Mouse (Mus musculus): ENCODE measurements around the gene Phldb1. TPM values are rescaled to one million over a fixed set of nuclear protein-coding genes. Genes with fewer than 3 reads are reported as not detected.

Gene Phldb1
- polyA plus RNA-seq, 1 experiment, result 62.2 TPM

GRCm38 (mm10) chr9:44710213-44710612 lies 24.8 kb downstream of the Phldb1 start:
- H3K4me2 ChIP-seq (ENCODE audit: low read depth), result no peak overlapping the region
- H3K36me3 ChIP-seq (ENCODE audit: control insufficient read depth, insufficient read depth), result peaks cover 29% of the 10 kb centered on the region
- H3K27me3 ChIP-seq (ENCODE audit: control insufficient read depth, insufficient read depth, insufficient read length), result no peaks in the 10 kb centered on the region
- H3ac ChIP-seq (ENCODE audit: control insufficient read depth, insufficient read length), result no peak overlapping the region
- no peak for TF ChIP-seq MAX (IDR thresholded peaks at IDR 0.05; ENCODE audit: low read depth)
- peaks cover 7% of the 10 kb centered on the region for H3K79me2 ChIP-seq (ENCODE audit: control insufficient read depth, insufficient read depth)
- H3K4me3 ChIP-seq, result no peak overlapping the region

- no peaks in the 10 kb centered on the region for H3K27me3 ChIP-seq (ENCODE audit: control insufficient read depth, insufficient read depth, insufficient read length)
- TF ChIP-seq TCF3 (IDR thresholded peaks at IDR 0.05; ENCODE audit: insufficient read length, low read depth) (no peak), REST (IDR thresholded peaks at IDR 0.05; ENCODE audit: insufficient read depth, insufficient read length) (no peak), SRF (IDR thresholded peaks at IDR 0.05; ENCODE audit: control insufficient read depth, insufficient read length, low read depth) (no peak), CEBPB (IDR thresholded peaks at IDR 0.05; ENCODE audit: insufficient read depth, poor library complexity, severe bottlenecking) (no peak), MAX (IDR thresholded peaks at IDR 0.05; ENCODE audit: low read depth) (no peak), MYOD1 (IDR thresholded peaks at IDR 0.05; ENCODE audit: control insufficient read depth in 1 of 3, insufficient read length in 2 of 3, low read depth in 2 of 3) (no peak), TCF12 (IDR thresholded peaks at IDR 0.05; ENCODE audit: insufficient read depth, poor library complexity, severe bottlenecking) (no peak), USF1 (IDR thresholded peaks at IDR 0.05; ENCODE audit: low read depth) (no peak), POLR2AphosphoS2 (IDR thresholded peaks at IDR 0.05; ENCODE audit: insufficient read length, low read depth) (no peak), E2F4 (IDR thresholded peaks at IDR 0.05; ENCODE audit: insufficient read depth) (no peak), POLR2A (IDR thresholded peaks at IDR 0.05; ENCODE audit: insufficient read length, low read depth) (no peak), MYOG (IDR thresholded peaks at IDR 0.05; ENCODE audit: control insufficient read depth in 1 of 3, insufficient read depth in 1 of 3, insufficient read length in 2 of 3, low read depth in 2 of 3) (no peak)
- no peak overlapping the region for H3ac ChIP-seq (ENCODE audit: control insufficient read depth, insufficient read length)
- peaks cover 6% of the 10 kb centered on the region for H3K79me2 ChIP-seq (ENCODE audit: control insufficient read depth, insufficient read depth)
- no peak overlapping the region for H3K4me3 ChIP-seq
- H3K36me3 ChIP-seq (ENCODE audit: control insufficient read depth, insufficient read depth), result peaks cover 29% of the 10 kb centered on the region
- H3K4me2 ChIP-seq (ENCODE audit: low read depth), result no peak overlapping the region
Measured at GRCm38 (mm10) chr9:44709600-44709999, 25.4 kb downstream of the Phldb1 start.

- TF ChIP-seq TCF12 (IDR thresholded peaks at IDR 0.05; ENCODE audit: insufficient read depth, poor library complexity, severe bottlenecking), result no peak
- TF ChIP-seq E2F4 (IDR thresholded peaks at IDR 0.05; ENCODE audit: insufficient read depth), result no peak
- TF ChIP-seq MYOD1 (IDR thresholded peaks at IDR 0.05; ENCODE audit: control insufficient read depth in 1 of 3, insufficient read length in 2 of 3, low read depth in 2 of 3), result no peak
- no peak for TF ChIP-seq REST (IDR thresholded peaks at IDR 0.05; ENCODE audit: insufficient read depth, insufficient read length)
- no peak for TF ChIP-seq USF1 (IDR thresholded peaks at IDR 0.05; ENCODE audit: low read depth)
- no peak for TF ChIP-seq CEBPB (IDR thresholded peaks at IDR 0.05; ENCODE audit: insufficient read depth, poor library complexity, severe bottlenecking)
- no peak for TF ChIP-seq POLR2A (IDR thresholded peaks at IDR 0.05; ENCODE audit: insufficient read length, low read depth)
- no peak for TF ChIP-seq SRF (IDR thresholded peaks at IDR 0.05; ENCODE audit: control insufficient read depth, insufficient read length, low read depth)
- TF ChIP-seq MAX (IDR thresholded peaks at IDR 0.05; ENCODE audit: low read depth), result no peak
- TF ChIP-seq POLR2AphosphoS2 (IDR thresholded peaks at IDR 0.05; ENCODE audit: insufficient read length, low read depth), result no peak
- TF ChIP-seq MYOG (IDR thresholded peaks at IDR 0.05; ENCODE audit: control insufficient read depth in 1 of 3, insufficient read depth in 1 of 3, insufficient read length in 2 of 3, low read depth in 2 of 3), result no peak
- TF ChIP-seq TCF3 (IDR thresholded peaks at IDR 0.05; ENCODE audit: insufficient read length, low read depth), result no peak
- H3K4me2 ChIP-seq (ENCODE audit: low read depth), result no peak overlapping the region
- peaks cover 24% of the 10 kb centered on the region for H3K36me3 ChIP-seq (ENCODE audit: control insufficient read depth, insufficient read depth)
- H3K4me3 ChIP-seq, result no peak overlapping the region
- H3ac ChIP-seq (ENCODE audit: control insufficient read depth, insufficient read length), result no peak overlapping the region
- H3K79me2 ChIP-seq (ENCODE audit: control insufficient read depth, insufficient read depth), result peaks cover 3% of the 10 kb centered on the region
- no peaks in the 10 kb centered on the region for H3K27me3 ChIP-seq (ENCODE audit: control insufficient read depth, insufficient read depth, insufficient read length)
Measured at GRCm38 (mm10) chr9:44708925-44709324, 26.1 kb downstream of the Phldb1 start.

GRCm38 (mm10) chr9:44708429-44708765 lies 26.6 kb downstream of the Phldb1 start:
- Histone ChIP-seq H3K27me3 (ENCODE audit: control insufficient read depth, insufficient read depth, insufficient read length) (no peaks in the 10 kb centered on the region), H3K4me3 (no peak overlapping the region), H3K79me2 (ENCODE audit: control insufficient read depth, insufficient read depth) (peaks cover 3% of the 10 kb centered on the region), H3K36me3 (ENCODE audit: control insufficient read depth, insufficient read depth) (peaks cover 24% of the 10 kb centered on the region), H3K4me2 (ENCODE audit: low read depth) (no peak overlapping the region), H3ac (ENCODE audit: control insufficient read depth, insufficient read length) (no peak overlapping the region)
- TF ChIP-seq MYOG (IDR thresholded peaks at IDR 0.05; ENCODE audit: control insufficient read depth in 1 of 3, insufficient read depth in 1 of 3, insufficient read length in 2 of 3, low read depth in 2 of 3) (no peak), E2F4 (IDR thresholded peaks at IDR 0.05; ENCODE audit: insufficient read depth) (no peak), USF1 (IDR thresholded peaks at IDR 0.05; ENCODE audit: low read depth) (no peak), TCF3 (IDR thresholded peaks at IDR 0.05; ENCODE audit: insufficient read length, low read depth) (no peak), REST (IDR thresholded peaks at IDR 0.05; ENCODE audit: insufficient read depth, insufficient read length) (no peak), TCF12 (IDR thresholded peaks at IDR 0.05; ENCODE audit: insufficient read depth, poor library complexity, severe bottlenecking) (no peak), MYOD1 (IDR thresholded peaks at IDR 0.05; ENCODE audit: control insufficient read depth in 1 of 3, insufficient read length in 2 of 3, low read depth in 2 of 3) (no peak), POLR2A (IDR thresholded peaks at IDR 0.05; ENCODE audit: insufficient read length, low read depth) (no peak), POLR2AphosphoS2 (IDR thresholded peaks at IDR 0.05; ENCODE audit: insufficient read length, low read depth) (no peak), SRF (IDR thresholded peaks at IDR 0.05; ENCODE audit: control insufficient read depth, insufficient read length, low read depth) (no peak), MAX (IDR thresholded peaks at IDR 0.05; ENCODE audit: low read depth) (no peak), CEBPB (IDR thresholded peaks at IDR 0.05; ENCODE audit: insufficient read depth, poor library complexity, severe bottlenecking) (no peak)

GRCm38 (mm10) chr9:44707749-44708428 lies 27.1 kb downstream of the Phldb1 start:
- H3K27me3 ChIP-seq (ENCODE audit: control insufficient read depth, insufficient read depth, insufficient read length), result no peaks in the 10 kb centered on the region
- peaks cover 28% of the 10 kb centered on the region for H3K36me3 ChIP-seq (ENCODE audit: control insufficient read depth, insufficient read depth)
- no peak overlapping the region for H3K4me2 ChIP-seq (ENCODE audit: low read depth)
- no peak for TF ChIP-seq MYOD1 (IDR thresholded peaks at IDR 0.05; ENCODE audit: control insufficient read depth in 1 of 3, insufficient read length in 2 of 3, low read depth in 2 of 3)
- no peak for TF ChIP-seq POLR2A (IDR thresholded peaks at IDR 0.05; ENCODE audit: insufficient read length, low read depth)
- no peak for TF ChIP-seq POLR2AphosphoS2 (IDR thresholded peaks at IDR 0.05; ENCODE audit: insufficient read length, low read depth)
- TF ChIP-seq USF1 (IDR thresholded peaks at IDR 0.05; ENCODE audit: low read depth), result no peak
- TF ChIP-seq CEBPB (IDR thresholded peaks at IDR 0.05; ENCODE audit: insufficient read depth, poor library complexity, severe bottlenecking), result no peak
- TF ChIP-seq MAX (IDR thresholded peaks at IDR 0.05; ENCODE audit: low read depth), result no peak
- no peak for TF ChIP-seq TCF3 (IDR thresholded peaks at IDR 0.05; ENCODE audit: insufficient read length, low read depth)
- TF ChIP-seq REST (IDR thresholded peaks at IDR 0.05; ENCODE audit: insufficient read depth, insufficient read length), result no peak
- peaks cover 3% of the 10 kb centered on the region for H3K79me2 ChIP-seq (ENCODE audit: control insufficient read depth, insufficient read depth)
- H3K4me3 ChIP-seq, result no peak overlapping the region
- no peak overlapping the region for H3ac ChIP-seq (ENCODE audit: control insufficient read depth, insufficient read length)

Data from myocyte (in vitro differentiated cells).